Mouse (Mus musculus) lung, postnatal 25 days (tissue): ENCODE measurements at regions not wholly inside any gene's neighbourhood (a gene's known extent, or its start where the extent isn't known, plus 50 kb on each side); places are given as distances from the start of the nearest gene placed in this dataset.

ENCODE experiments used
- DNase-seq: peaks from one replicate; pipeline ENCODE4 v3.0.0; 2022; ENCODE audit warnings: low spot score

DNA sequence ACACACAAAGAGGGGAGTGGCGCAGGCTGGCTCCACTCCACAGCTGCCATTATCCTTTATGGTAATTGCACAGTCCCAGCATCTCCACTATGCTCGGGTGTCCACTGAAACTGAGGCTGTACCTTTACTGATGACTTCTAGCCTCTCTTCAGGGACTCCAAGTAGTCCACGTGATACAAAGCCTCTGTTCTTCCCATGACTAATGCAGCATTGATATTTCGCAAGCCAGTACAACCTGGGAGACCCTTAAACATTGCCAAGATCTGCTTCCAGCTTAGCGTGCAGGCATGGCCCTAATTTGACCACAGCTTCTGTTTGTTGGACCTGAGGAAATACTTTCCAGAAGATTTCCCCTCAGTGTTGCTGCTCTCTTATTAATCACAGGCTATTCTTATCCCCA, 215.8 kb downstream of the Galc start:
- DNase-seq = no peak

DNA sequence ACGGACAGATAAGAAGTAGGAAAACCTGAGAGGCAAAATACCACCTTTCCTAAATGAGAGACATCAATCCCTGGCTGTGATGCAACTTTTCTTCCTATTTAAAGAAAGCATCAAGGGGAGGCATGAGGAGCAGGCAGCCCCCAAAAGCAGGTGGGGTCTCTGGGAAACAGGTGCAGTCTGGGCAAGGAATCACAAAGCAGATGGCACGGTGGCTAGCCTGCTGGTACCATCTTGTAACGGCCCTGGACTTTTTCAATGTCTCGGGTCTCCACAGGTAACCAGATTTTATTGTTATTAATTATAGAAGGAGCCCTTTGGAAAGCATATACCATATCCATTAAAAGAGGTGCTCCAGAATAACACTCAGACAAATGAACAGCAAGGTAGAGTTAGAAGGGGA, 219.6 kb downstream of the Galc start:
- no peak for DNase-seq

DNA sequence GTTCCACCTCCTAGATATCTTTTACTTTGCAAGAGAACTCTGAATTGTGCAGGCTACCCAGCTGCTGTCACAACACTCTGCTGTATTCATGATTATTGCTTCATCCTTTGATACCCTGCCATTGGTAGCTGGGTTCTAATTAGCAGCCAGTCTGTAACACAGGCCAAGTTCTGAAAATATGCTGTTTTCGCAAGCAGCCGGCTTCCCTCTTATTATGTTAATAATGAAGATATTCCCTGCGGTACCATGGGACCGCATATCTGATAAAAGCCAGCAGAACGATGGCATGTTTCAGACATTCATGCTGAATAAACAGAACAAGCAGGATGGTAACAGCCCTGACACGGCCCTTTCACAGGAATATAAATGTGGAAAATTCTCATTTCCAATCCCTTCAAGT, 235.6 kb downstream of the Galc start:
- no peak for DNase-seq

DNA sequence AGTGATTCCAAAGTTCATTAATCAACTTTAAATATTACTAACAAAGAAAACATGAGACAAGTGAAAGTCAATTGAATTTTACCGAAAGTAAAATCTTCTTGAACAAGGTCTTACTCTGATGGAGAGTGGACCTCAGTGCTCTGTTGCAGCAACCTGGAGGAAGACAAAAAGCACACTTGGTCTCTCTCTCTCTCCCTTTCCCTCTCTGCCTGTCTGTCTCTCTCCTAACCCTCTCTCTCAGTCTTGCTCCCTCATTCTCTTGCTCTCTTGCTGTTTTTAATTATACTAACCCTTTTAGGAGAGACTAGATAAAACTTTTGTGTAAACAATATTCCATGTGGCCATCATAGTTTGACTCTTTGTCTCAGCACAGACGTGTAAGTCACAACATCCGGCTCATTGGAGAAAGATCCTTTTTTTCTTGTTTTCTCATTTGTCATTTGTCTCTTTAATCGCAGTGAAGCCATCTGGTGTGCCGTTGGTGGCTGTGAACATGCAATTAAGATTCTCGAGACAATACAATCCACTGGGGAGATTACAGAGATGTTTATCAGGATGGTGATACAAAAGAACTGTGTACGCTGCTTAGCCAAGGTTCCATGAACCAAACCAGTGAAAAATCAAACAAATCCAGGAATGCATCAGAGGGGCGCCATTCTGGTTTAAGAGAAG, 244.5 kb downstream of the Galc start:
- no peak for DNase-seq

DNA sequence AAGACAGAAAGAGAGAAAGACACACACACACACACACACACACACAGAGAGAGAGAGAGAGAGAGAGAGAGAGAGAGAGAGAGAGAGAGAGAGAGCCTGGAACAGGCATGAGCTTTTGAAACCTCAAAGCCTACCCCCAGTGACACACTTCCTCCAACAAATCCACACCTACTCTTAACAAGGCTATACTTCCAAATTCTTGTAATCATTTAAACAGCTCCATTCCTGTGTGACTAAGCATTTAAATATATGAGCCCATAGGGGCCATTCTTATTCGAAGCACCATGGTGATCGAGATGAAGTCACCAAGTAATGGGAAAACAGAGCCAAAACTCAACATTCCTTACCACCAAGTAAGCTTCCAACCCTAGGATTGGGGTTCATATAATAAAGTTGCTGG, 250.1 kb downstream of the Galc start:
- no peak for DNase-seq

DNA sequence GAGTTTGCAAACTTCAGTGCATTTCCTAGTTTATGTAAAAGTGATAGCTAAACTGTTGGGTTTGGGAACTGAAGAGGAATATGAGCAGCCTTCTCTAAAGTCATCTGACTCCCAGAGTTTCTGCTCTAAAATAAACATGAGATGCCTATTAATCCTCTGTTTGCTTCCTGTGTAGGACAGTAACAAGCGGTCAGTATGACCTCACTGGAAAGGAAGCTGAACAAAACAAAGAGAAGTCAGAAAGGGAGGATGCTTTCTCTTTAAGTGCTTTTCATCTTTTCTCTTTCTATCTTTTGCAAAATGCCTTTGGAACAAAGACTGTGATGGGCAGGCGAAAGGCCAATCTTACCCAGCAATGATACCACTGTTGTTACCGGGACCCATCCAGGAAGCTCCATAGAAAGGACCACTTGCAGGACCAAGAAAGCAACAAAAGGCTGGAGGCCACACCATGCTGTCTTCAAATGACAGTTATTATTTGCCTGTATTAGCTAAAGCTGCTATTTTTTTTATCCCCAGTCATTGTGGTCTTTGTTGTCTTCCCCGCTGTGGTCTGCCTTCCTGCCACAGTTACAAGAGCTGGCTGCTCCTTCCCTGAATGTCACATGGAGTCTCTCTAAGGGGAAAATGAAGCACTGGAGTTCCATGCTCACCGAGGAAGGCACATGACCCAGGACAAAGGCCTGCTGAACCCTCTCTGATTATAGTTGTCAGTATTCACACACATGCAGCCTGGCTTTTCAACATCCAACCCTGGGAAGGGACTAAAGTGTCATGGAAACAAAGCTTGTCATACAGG, 253.4 kb downstream of the Galc start:
- DNase-seq = no peak

DNA sequence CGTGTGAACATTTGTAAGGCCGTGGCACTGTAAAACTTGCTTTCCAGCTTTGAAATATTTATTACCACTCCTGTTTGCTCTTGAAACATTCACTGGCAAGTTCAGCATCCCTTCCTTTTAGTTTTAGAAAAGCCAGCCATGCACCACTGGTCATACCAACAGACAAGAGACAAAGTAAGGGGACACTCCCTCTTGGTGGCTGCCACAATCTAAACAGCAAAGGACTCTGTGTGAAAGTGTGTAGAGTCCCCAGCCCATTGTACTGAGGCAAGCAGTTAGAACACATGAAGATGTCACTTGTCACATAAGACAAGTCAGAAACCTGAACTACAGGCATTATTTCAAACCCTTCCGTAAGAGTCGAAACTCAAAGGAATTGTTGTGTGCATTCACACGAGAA, 257.0 kb downstream of the Galc start:
- no peak for DNase-seq

DNA sequence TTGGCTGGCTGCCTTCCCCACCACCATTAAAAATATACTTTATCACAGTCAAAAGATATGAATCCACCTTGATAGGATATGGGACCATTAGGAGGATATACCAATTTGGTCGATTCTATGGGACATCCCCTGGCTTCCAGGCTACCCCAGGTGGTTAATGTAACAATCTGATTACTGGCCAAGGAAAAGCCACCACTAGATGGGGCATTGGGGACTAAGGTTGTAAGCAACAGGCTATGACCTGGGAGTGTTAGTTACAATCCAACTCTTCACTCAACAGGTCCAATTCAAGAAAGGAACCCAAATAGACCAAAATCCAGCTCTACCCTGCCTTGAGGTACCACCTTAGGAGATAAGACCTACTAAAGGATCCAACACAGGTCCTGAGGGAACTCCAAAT, 264.4 kb downstream of the Galc start:
- no peak for DNase-seq

DNA sequence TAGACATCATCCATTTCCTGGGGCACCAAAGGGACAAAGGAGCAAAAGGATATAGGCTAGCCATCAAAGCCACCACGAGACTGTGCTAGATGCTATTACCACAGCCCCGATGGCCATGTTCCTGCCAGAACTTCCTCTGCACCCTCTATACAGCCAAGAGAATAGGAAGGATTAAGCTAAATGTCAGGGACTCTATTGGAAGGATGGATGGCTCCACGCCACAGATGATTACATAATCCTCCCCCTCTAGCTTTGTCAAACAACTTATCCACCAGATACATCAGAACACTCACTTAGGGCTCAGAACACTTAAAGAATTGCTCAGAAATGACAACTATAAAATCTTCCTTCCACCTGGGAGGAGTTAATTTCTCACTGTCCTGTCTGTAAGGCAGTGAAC, 265.3 kb downstream of the Galc start:
- no peak for DNase-seq

DNA sequence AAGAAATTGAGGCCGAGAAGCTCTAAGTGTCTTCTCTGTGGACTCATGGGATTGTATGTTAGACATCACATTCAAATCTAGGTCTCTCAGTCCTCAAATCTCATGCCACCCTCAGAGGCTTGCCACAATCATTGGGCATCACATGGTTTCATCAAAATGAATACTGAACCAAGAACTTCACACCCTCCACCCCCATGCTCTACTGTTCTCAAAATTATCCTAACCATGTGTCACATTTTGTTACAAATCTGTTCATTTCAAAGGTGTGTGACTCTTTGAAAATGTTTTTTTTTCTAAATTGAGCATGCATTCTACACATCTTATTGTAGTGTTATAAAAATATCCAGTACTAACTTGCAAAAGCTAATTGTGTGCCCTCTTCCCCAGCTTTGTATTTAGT, 275.9 kb downstream of the Galc start:
- no peak for DNase-seq

DNA sequence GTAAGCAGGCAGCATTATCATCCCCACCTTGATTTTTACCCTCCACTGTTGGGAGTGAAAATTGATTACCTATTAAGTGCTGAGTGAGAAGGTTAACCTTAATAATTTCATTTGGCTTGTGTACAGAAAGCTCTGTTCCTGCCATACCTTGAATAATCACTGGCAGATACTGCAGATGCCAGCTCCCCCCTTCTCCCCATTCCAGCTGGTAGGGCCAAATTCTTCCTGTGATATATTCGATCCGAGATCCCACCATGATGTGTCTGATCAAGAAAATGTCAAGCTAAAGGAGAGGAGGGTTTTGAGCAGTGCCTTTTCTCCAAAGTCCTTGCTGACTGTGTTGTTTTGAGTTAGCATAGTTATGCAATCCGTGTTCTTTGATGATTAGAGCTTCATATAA, 280.6 kb downstream of the Galc start:
- DNase-seq = no peak

DNA sequence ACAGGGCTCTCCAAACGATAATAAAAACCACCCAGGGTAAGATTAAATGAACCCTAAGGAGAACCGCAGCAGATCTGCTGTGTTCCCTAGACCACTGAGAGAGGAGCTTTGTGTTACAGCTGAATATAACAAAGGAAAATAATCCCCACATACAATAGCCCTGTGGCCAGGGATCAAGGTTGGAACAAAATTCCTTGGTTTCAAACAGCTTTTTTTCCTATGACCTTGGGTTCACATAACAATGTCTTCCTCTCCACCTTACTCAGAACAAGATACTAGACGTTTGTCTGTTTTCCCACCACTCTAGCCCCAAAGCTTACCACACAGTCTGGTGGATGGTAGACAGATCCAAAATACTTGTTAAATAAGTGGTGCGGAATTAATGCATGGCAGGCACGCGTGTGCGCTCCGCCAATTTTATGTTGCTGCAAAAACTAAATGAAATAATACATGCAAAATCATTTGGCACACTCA, 281.0 kb downstream of the Galc start:
- no peak for DNase-seq

DNA sequence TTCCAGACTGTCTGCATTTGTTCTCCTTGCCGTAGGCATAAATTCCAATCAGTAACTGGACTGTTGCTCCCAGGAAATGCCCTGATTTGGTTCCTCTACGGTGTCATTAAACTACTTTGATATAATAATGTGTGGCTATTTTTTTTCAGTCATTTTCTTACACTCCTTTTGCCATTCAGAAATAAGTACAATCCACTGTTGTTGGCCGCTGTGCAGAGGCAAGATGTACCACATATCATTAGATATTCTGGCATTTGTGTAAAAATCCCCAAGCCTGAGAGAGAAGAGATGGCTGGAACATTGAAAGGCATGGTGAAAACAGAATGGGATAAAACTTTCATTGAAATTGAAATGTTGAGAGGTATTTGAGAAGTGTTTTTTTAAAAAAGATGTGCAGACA, 281.6 kb downstream of the Galc start:
- no peak for DNase-seq

DNA sequence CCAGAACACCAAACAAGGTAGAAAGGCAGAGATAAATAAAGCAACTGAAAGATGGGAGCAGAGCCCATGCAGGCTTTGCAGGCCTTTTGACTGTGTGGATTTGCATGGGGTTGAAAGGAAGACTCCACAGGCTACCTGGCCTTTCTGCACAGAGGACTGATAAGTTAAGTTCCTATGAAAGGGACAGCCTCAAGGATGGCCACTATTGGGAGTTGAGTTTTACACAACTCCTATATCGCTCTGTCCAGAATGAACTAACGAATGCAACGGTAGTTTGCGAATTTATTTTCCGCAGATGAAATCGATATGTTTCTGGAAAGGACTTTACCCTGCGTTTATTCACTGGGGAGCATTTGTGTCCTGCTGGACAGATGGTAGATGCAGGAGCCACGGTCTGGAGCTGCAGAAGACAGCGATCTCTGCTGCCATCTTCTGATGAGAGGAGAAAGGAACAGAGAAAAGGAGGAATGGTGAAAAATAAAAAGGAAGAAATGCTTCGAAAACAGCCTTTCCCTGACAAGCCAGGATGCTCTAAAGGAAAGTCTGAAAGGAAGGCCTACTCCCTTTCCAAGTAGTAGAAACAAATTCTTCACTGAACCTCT, 285.2 kb downstream of the Galc start:
- DNase-seq = no peak

DNA sequence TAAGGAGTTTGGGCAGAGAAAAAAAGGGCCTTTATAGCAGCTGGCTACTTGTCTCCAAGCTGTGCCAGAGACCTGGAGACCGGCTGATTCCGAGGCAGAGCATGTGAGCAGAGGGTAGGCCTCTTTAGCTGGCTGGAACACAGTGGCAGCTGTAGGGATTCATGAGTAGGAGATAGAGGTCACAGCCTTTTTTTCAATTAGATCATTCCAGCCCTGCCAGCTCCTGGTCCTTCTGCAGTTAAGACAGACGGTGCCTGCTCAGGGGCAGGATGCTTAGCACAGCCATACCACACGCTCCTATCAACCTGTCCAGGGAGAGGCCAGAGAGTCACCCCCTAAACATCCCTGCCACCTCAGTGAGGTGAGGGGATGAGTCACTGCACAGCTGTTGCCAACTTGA, 302.1 kb downstream of the Galc start:
- DNase-seq = no peak

DNA sequence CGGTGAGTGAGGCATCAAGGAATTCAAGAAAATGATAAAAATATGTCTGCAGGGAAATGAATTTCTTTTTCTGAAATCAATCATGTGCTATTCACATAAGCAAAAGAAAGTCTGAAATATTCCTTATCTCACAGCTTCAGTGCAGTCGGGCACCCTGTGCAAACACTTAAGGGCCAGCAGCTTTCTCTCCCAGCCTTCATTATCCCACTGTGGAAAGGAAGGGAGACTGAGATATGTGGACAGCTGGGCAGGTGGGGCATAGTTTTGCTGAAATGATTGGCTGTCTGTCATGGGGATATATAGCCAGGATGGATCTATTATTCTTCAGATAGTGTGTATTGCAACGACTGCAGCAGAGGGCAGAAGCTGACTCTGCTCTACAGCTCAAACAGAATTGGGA, 305.9 kb downstream of the Galc start:
- DNase-seq = no peak

DNA sequence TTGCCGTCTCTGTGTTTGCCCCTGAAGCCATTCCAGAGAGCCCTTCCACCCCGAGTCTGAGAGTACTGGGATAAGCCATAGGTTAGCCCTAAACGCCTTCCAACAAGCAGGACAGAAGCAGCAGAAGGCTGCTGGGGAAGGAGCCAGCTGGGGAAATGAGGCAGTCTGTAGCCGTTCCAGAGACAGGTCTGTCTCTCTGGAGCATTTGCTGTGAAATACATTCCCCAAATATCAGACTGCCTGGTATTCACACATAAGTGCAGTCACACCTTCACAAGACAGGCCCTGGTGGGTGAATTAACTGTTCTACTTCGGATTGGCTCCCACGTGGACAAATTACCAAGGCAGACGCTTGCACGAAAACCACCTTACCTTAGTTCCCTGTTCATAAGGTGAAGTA, 307.1 kb downstream of the Galc start:
- DNase-seq = no peak

DNA sequence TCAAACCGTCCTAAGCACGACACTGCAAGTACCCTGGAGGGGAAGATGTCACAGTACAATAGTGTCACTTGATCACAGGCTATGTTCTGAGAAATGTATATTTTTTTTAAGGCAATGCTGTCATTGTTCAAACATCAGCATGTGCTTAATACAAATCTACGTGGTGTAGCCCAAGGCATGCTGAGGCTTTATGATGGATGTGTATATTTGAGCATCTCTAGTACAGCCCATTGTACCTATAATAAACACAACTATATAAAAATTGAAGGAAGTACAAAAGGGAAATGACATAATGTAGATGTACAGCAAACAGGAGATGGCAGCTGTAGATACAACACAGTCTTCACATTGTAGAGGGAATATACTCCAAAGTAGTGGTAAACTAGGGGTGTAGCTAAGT, 309.2 kb downstream of the Galc start:
- no peak for DNase-seq

DNA sequence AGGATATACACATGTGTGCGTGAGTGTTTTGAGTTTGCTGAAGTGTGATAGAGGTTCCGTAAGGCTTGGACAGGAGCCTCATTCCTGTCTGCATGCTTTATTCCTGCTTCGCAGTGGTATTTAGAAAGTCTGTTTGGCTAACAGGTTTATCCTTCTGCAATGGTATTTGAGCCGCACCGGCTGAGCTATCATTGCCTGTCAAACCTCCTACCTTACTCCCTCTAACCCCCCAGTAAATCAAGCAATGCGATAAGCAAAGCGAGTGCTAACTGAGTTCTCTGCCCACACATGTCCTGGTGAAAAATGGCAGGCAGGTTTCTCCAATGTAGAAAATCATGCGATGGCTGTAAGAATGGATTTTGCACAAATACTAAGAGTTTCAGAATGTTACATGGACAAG, 311.8 kb downstream of the Galc start:
- DNase-seq = no peak

DNA sequence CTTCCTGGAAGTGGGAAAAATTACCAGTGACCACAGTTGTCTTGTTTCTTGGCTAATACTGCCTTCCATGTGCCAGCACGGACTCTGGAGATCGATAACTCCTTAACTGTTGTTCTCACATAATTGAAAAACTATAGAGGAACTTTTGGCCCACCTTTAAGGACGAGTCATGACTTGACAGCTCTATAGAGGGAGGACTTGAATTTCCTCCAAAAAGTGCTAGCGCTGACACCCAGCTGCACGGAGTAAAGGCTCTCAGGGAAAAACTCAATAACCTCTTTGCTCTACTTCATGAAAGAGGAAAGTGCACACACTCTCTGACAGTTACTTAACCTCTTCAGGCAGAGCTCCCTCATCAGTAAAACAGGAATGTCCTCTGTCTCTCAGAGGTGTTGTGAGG, 320.9 kb downstream of the Galc start:
- no peak for DNase-seq

DNA sequence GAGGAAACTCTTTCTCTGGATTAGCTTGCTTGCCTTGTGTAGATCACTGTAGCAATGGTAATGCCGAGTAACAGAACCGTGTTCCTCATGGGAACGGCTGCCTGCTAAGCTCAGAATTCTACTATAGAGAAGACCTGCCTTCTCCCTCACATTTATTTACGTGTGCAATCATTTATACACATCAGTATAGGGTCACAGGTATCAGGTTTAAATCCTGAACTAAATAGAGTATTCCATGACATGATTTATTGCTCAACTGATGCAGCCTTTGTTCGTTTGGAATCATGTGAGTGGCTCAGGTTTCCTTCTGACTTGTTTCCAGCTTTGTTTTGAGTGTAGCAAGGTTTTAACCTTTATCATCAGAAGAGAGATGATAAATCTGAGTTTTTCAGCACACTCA, 329.4 kb downstream of the Galc start:
- no peak for DNase-seq

DNA sequence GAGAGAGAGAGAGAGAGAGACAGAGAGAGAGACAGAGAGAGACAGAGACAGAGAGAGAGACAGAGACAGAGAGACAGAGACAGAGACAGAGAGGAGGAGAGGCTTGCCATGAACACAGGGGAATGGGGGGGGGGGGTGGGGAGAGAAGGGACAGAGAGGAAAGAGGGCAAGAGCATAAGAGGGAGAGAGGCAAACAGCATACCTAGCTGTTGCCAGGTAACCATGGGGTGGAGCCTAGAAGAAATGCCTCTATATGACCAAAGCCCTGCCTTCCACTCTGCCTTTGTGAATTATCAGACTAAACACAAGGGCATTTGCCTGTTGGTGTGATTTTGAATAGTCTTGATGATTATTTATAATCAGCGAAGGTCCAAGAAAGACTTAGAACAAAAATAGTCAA, 332.2 kb downstream of the Galc start:
- DNase-seq = no peak
